Comparison of ENCODE assay signal across 8 mouse cellular contexts in the genomic region with DNA sequence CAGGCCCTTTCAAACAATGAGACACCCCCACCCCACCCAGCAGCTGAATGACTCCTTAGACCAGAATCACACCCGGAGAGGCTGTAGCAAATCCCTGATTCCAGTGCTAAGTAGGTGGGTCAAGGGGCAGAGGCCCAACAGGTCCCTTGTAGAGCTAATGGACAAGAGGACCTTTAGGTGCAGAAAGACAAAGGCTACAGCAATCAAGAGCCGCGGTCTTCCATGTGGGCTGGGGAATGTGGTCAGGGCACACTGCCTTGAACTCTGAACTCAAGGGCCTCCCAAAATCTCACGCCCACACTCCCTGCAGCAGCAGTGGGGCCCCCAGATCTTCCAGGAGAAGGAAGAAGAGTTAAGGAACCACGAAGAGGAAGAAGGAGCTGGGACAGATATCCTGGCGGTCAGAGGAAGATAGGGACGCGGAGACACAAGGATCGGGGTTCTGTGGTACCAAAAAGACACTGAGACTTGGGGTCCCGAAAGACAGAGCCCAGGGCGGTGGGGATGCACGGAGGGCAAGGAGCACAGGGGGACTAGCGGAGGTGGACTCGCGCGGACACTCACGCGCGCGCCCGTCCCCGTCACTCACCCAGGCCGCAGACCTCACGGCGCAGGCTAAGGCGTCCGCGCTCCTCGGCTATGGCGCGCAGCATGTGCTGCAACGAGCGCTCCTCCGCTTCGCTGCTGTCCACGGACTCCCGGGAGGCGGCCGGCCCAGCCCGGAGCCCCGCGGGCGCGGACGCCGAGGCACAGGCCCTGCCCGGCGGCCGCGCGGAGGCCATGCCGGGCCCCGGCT. TPM values are rescaled to one million over a fixed set of nuclear protein-coding genes. Genes with fewer than 3 reads are reported as not detected.
DNase-seq lines count a peak whose midpoint lies in the region; ATAC-seq and TF ChIP-seq lines count a peak whose summit lies in the region.

No protein-coding gene starts in this region.

- no peaks in the 10 kb centered on the region for H3K36me3 ChIP-seq in heart, embryonic 12.5 days
- no peaks in the 10 kb centered on the region; the same call in 1 of the 2 replicates for H3K36me3 ChIP-seq in limb, embryonic 13.5 days
- H3K36me3 ChIP-seq in midbrain, embryonic 16.5 days (ENCODE audit: control insufficient read depth, insufficient read depth, low read length) = no peaks in the 10 kb centered on the region

- H3K4me3 ChIP-seq in gastrocnemius, adult 2 months = peak overlapping the region; percentile 93
- peak overlapping the region; percentile 88 for H3K4me3 ChIP-seq in heart, embryonic 12.5 days
- peak overlapping the region; percentile 82 for H3K4me3 ChIP-seq in limb, embryonic 13.5 days
- H3K4me3 ChIP-seq in midbrain, embryonic 16.5 days (ENCODE audit: low read depth, low read length) = peak overlapping the region; percentile 84

- peak overlapping the region; percentile 95 for H3K27ac ChIP-seq in gastrocnemius, adult 2 months
- peak overlapping the region; percentile 22; the same call in 1 of the 2 replicates for H3K27ac ChIP-seq in heart, embryonic 12.5 days (ENCODE audit: poor library complexity, severe bottlenecking)
- peak overlapping the region; percentile 28; the same call in 1 of the 2 replicates for H3K27ac ChIP-seq in limb, embryonic 13.5 days
- H3K27ac ChIP-seq in midbrain, embryonic 16.5 days (ENCODE audit: low read length) = peak overlapping the region; percentile 79

- no peak for DNase-seq in gastrocnemius, adult 2 months
- DNase-seq in gastrocnemius, postnatal 4 days (ENCODE audit: low spot score in 2 of 2) = no peak
- peak; percentile 55 to 59 for DNase-seq in cerebellum, postnatal 36 days
- peak; percentile 38 for DNase-seq in yolk sac, embryonic 10.5 days (ENCODE audit: low spot score)

- no peak for TF ChIP-seq CTCF in gastrocnemius, adult 2 months (IDR thresholded peaks at IDR 0.05)

- H3K4me2 ChIP-seq in heart, embryonic 12.5 days = peak overlapping the region; percentile 92
- peak overlapping the region; percentile 94 for H3K4me2 ChIP-seq in limb, embryonic 13.5 days (replicated peaks)
- peak overlapping the region; percentile 78 for H3K4me2 ChIP-seq in midbrain, embryonic 16.5 days (ENCODE audit: low read length)

- intact Hi-C loops in gastrocnemius, adult 2 months (cut with DNase I) = loop anchor here (5.0 to 10.0 kb wide), 2 partner anchors 65 to 792 kb away; a partner anchor contains a TSS

- H3K9ac ChIP-seq in heart, embryonic 12.5 days = peak overlapping the region; percentile 91
- peak overlapping the region; percentile 91 for H3K9ac ChIP-seq in limb, embryonic 13.5 days
- H3K9ac ChIP-seq in midbrain, embryonic 16.5 days (ENCODE audit: low read depth, low read length) = peak overlapping the region; percentile 93

- WGBS in heart, embryonic 12.5 days = under 1% methylated on average over 44 of the region's 53 CpGs
- whole genome bisulfite sequencing in limb, embryonic 13.5 days = 1% methylated on average over 53 of the region's 53 CpGs
- under 1% methylated on average over 26 of the region's 53 CpGs for WGBS in midbrain, embryonic 16.5 days

- no peaks in the 10 kb centered on the region for H3K9me3 ChIP-seq in heart, embryonic 12.5 days (replicated peaks)
- H3K9me3 ChIP-seq in limb, embryonic 13.5 days = no peaks in the 10 kb centered on the region
- no peaks in the 10 kb centered on the region for H3K9me3 ChIP-seq in midbrain, embryonic 16.5 days (replicated peaks; ENCODE audit: control insufficient read depth, low read length, poor library complexity, severe bottlenecking)

- peak; percentile 14 for ATAC-seq in CD4-positive, CD25-positive, alpha-beta regulatory T cell, adult 4 months
- peak; percentile 60 for ATAC-seq in heart, embryonic 12.5 days (ENCODE audit: insufficient number of reproducible peaks, low FRiP score)
- peak; percentile 28; the same call in 1 of the 2 replicates for ATAC-seq in limb, embryonic 13.5 days (ENCODE audit: low FRiP score, low read depth)
- ATAC-seq in midbrain, embryonic 16.5 days = peak; percentile 69

- 0 out of 2 replicates have a peak, but pooled peaks cover 3% of the 10 kb centered on the region for H3K27me3 ChIP-seq in heart, embryonic 12.5 days (replicated peaks)
- peaks cover 6% of the 10 kb centered on the region; the same call in 1 of the 2 replicates for H3K27me3 ChIP-seq in limb, embryonic 13.5 days
- H3K27me3 ChIP-seq in midbrain, embryonic 16.5 days (ENCODE audit: control insufficient read depth, insufficient read depth, low read depth, low read length) = no peaks in the 10 kb centered on the region

- H3K4me1 ChIP-seq in heart, embryonic 12.5 days (replicated peaks) = peaks cover 16% of the 10 kb centered on the region
- H3K4me1 ChIP-seq in limb, embryonic 13.5 days = peaks cover 37% of the 10 kb centered on the region
- peaks cover 25% of the 10 kb centered on the region for H3K4me1 ChIP-seq in midbrain, embryonic 16.5 days (ENCODE audit: control insufficient read depth, insufficient read depth, low read length)

RNA-seq across cellular contexts. Expression of a gene that starts 1.1 kb away (rescaled TPM):
- 100 to 1,000 TPM in 1 of 2 experiments, 10 to 100 TPM in 1; 67.5 to 103 TPM for total RNA-seq in gastrocnemius, adult 2 months (2021)
- 10 to 100 TPM; 33.5 to 36.7 TPM for total RNA-seq in gastrocnemius, postnatal 4 days (2021)
- polyA plus RNA-seq in CD4-positive, CD25-positive, alpha-beta regulatory T cell, adult 4 months (2017; shearing (Covaris generic)) = 1 to 10 TPM; 1.4 to 2.0 TPM
- 4.3 and 5.3 TPM in 2 replicates for polyA plus RNA-seq in heart, embryonic 12.5 days (2016; fragmentation: Nextera tagmentation; extraction: Ambion mirVana)
- polyA plus RNA-seq in limb, embryonic 13.5 days (2015; fragmentation: Nextera tagmentation; extraction: Ambion mirVana) = 8.0 and 9.1 TPM in 2 replicates
- 24.5 and 25.9 TPM in 2 replicates for polyA plus RNA-seq in midbrain, embryonic 16.5 days (2015; fragmentation: Nextera tagmentation; extraction: Ambion mirVana)

RNA-seq across cellular contexts. Expression of a gene that starts 29.7 kb away (rescaled TPM):
- total RNA-seq in gastrocnemius, adult 2 months (2021) = not detected
- not detected for total RNA-seq in gastrocnemius, postnatal 4 days (2021)
- polyA plus RNA-seq in CD4-positive, CD25-positive, alpha-beta regulatory T cell, adult 4 months (2017; shearing (Covaris generic)) = not detected
- not detected in 2 replicates for polyA plus RNA-seq in heart, embryonic 12.5 days (2016; fragmentation: Nextera tagmentation; extraction: Ambion mirVana)
- polyA plus RNA-seq in limb, embryonic 13.5 days (2015; fragmentation: Nextera tagmentation; extraction: Ambion mirVana) = not detected in 2 replicates
- 0.77 and 1.1 TPM in 2 replicates for polyA plus RNA-seq in midbrain, embryonic 16.5 days (2015; fragmentation: Nextera tagmentation; extraction: Ambion mirVana)

RNA-seq across cellular contexts. Expression of a gene that starts 41.5 kb away (rescaled TPM):
- 1 to 10 TPM; 4.7 to 5.9 TPM for total RNA-seq in gastrocnemius, adult 2 months (2021)
- 10 to 100 TPM; 12.7 to 14.0 TPM for total RNA-seq in gastrocnemius, postnatal 4 days (2021)
- 10 to 100 TPM; 38.3 to 46.1 TPM for polyA plus RNA-seq in CD4-positive, CD25-positive, alpha-beta regulatory T cell, adult 4 months (2017; shearing (Covaris generic))
- polyA plus RNA-seq in heart, embryonic 12.5 days (2016; fragmentation: Nextera tagmentation; extraction: Ambion mirVana) = 17.6 and 18.8 TPM in 2 replicates
- polyA plus RNA-seq in limb, embryonic 13.5 days (2015; fragmentation: Nextera tagmentation; extraction: Ambion mirVana) = 27.1 and 28.3 TPM in 2 replicates
- polyA plus RNA-seq in midbrain, embryonic 16.5 days (2015; fragmentation: Nextera tagmentation; extraction: Ambion mirVana) = 28.5 and 34.7 TPM in 2 replicates

Comparison
In these comparisons a context has a peak if more than half of its experiments do, and no peak if none do; other contexts are left out.
1. DNase-seq: peak in cerebellum, postnatal 36 days (2 of 2) and yolk sac, embryonic 10.5 days (single experiment); none in gastrocnemius, adult 2 months (single experiment) and gastrocnemius, postnatal 4 days (0 of 2).
2. H3K27ac ChIP-seq: peak in every context shown above with its lines; median percentile 95 in gastrocnemius, adult 2 months; 79 in midbrain, embryonic 16.5 days; 28 in limb, embryonic 13.5 days; 22 in heart, embryonic 12.5 days.
3. ATAC-seq: peak in every context shown above with its lines; median percentile 69 in midbrain, embryonic 16.5 days; 60 in heart, embryonic 12.5 days; 28 in limb, embryonic 13.5 days; 14 in CD4-positive, CD25-positive, alpha-beta regulatory T cell, adult 4 months.
4. Peak in every context shown above with its lines, with median percentiles within 50 percentile points of each other: H3K4me3 ChIP-seq, H3K4me2 ChIP-seq and H3K9ac ChIP-seq.